Mouse (Mus musculus) CD4-positive, CD25-positive, alpha-beta regulatory T cell, adult 2 months (primary cell): Measurements from ENCODE around the gene Ctnna2.

Experiments used
- DNase-seq: peaks from one replicate; pipeline ENCODE4 v3.0.0-alpha.2; 2012; ENCODE audit warnings: low read depth, low spot score

The Ctnna2 gene

GRCm38 (mm10) chr6:77827526-77827925 lies 152.0 kb downstream of the Ctnna2 start:
- DNase-seq, result no peak

DNA sequence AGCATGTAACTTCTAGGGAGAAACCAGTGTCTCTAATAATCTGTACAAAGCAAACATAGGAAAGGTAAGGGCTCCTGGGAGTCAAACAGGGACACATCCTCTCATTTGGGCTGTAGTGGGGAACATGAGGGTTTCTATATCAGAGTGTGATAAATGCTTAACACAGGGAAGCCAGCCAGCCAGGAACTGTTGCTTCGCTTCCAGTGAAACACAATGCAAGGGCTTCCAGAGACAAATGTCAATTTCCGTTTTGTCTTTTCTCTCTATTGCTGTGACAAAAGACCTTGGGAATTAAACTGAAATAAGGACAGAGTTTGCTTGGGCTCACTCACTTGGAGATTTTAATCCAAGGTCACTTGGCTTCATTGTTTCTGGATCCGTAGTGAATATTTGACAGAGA lies 162.4 kb downstream of the Ctnna2 start:
- DNase-seq, result no peak

- DNase-seq, result no peak
Observed at GRCm38 (mm10) chr6:77811041-77811440, 168.5 kb downstream of the Ctnna2 start.

DNA sequence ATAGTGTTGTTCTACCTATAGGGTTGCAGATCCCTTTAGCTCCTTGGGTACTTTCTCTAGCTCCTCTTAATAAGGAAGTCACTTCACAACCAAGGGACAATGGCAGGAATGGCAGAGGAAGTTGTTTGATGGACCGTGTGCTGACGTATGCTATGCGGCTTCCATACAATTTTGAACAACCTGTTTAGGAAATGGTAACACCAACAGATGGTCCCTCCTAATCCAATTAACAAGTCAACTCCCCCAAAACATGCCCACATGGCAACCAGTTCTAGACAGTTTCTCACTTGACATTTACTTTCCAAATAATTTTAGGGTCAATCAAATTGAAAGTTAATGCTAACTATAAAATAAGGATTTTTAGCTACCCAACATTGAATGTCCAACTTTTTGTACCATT lies 176.9 kb downstream of the Ctnna2 start:
- no peak for DNase-seq

- no peak for DNase-seq
Observed at GRCm38 (mm10) chr6:77783342-77783741, 196.2 kb downstream of the Ctnna2 start.

DNA sequence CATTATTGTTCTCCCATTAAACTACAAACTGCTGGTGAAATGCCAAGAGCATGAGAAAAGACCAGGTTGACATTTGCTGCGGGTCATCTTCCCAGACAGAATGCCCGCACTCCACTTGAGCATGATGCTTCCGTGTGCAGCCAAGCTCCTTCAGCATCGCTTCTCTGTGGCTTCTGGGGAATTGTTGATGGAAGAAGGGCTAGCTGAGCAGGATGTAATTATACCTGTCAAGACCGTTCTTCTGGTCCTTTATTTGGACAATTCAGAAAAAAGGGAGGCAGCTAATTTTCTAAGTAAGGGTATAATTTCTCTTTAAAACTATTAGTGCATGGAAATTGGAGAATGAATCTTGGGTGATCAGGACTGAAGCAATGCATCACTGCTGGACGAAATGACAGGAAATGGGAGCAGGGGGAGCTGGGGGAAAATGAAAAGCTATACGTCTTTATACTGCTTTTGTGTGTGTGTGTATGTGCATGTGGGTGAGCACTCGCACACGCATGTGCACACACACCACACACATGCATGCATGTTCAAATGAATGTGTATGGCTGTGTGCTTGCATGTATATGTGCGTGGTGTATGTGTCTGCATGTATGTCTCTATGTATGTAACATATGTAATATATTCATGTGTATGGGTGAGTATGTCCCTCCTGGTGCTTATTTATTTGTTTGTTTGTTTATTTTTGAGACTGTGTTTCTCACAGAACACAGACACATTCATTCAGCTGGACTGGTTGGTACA lies 211.0 kb downstream of the Ctnna2 start:
- no peak for DNase-seq

GRCm38 (mm10) chr6:77758164-77758563 lies 221.3 kb downstream of the Ctnna2 start:
- no peak for DNase-seq

DNA sequence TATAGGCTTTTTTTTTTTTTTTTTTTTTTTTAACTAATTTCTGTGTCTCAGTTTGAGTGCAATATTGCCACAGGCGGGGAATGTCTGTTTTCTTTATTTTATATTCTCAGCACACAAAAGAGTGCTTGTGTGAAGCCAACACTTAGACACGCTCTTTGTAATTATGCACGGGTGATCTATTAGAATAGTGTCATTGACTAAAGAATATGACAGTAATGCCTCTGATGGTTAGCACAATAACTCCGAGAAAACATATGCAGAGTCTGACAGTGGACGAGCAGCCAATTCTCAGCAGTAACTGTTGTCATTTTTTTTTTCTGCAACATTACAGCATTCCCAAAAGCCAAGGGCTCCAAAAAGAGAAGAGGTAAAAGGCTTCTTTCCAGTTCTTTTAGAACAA lies 234.1 kb downstream of the Ctnna2 start:
- DNase-seq, result no peak

- no peak for DNase-seq
Observed at GRCm38 (mm10) chr6:77743651-77744050, 235.8 kb downstream of the Ctnna2 start.

GRCm38 (mm10) chr6:77742988-77743387 lies 236.5 kb downstream of the Ctnna2 start:
- no peak for DNase-seq

- no peak for DNase-seq
Observed at GRCm38 (mm10) chr6:77738640-77739039, 240.9 kb downstream of the Ctnna2 start.

DNA sequence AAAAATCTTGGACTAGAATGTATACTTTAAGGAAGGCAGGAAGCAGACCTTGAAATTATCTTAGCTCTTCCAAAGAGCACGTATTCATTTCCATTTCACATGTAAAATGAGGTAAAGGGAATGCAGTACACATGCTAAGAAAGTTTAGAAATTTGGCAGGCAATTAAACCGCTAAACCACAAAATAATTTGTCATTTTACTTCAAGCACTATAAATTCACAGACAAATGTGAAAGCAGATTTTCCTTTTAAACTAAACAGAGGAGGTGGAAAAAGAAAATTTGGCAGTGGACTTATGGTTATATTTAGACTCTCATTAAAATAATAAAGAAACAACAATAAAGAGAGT lies 254.6 kb downstream of the Ctnna2 start:
- DNase-seq, result no peak

GRCm38 (mm10) chr6:77724042-77724951 lies 255.2 kb downstream of the Ctnna2 start:
- no peak for DNase-seq

DNA sequence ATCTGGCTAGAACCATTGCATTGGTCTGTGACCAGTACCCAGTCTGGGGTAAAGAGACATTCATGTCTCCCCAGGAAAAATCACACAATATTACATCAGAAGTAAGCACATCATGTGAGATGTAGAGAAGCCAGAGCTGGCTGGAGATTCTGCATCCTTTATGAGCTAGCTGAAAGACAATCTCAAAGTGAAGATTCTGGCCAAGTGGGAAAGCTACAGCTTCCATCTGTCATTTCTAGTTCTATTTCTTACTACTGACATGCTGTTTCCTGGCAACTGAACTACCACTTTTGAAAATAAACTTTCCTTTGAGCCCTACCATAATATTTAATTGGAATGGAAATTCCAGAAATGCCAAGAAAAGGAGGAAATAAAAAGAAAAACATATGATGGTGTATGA lies 285.4 kb downstream of the Ctnna2 start:
- no peak for DNase-seq

DNA sequence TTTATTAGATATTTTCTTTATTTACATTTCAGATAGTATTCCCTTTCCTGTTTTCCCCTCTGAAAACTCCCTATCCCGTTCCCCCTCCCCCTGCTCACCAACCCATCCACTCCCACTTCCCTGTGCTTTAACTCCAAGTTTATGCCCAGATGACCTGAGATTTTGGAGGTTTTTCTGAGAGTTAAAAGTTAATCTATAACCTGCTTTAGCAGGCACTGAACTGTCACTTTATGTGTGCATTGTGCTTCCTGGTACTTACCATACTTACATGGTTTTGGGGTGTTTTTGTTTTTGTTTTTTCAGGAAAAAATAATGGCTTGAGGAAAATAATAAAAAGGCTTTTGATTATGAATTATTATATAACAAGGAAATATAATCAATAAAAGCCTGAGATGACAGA lies 292.3 kb downstream of the Ctnna2 start:
- DNase-seq, result no peak

- no peak for DNase-seq
Observed at GRCm38 (mm10) chr6:77650127-77650526, 329.4 kb downstream of the Ctnna2 start.

- no peak for DNase-seq
Observed at GRCm38 (mm10) chr6:77644591-77644990, 334.9 kb downstream of the Ctnna2 start.

DNA sequence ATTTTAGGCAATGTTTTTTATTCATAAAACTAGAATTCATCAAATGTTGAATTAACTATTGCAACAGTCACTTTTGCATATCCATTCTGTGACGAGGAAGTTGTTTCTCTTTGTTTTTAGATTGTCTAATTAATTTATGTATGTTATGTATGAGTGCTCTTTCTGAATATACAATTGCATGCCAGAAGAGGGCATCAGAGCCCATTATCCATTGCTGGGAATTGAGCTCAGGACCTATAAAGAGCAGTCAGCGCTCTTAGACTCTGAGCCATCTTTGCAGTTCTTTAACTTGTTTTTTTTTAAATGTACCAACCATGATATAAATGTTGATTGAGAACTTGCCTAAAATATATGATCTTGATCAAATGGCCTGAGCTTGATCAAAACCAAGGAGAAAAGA lies 340.7 kb downstream of the Ctnna2 start:
- no peak for DNase-seq

DNA sequence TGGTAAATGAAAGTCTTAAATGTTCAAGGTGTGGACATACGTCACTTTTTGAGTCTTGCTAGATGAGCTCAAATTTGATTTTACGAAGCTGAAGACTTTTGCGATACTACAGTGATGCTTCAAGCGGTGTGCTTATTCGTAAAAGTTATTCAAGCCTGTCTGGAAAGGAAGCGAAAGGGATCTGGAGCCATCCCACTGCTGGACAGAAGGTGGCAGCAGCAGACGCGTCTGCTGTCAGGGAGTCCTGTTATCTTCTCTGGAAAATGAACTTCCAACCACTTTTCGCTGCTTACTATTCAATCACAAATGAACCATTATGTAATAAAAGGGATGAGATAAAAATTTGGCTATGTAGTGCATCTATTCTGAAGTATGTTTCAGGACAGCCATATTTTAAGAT lies 345.5 kb downstream of the Ctnna2 start:
- DNase-seq, result no peak

DNA sequence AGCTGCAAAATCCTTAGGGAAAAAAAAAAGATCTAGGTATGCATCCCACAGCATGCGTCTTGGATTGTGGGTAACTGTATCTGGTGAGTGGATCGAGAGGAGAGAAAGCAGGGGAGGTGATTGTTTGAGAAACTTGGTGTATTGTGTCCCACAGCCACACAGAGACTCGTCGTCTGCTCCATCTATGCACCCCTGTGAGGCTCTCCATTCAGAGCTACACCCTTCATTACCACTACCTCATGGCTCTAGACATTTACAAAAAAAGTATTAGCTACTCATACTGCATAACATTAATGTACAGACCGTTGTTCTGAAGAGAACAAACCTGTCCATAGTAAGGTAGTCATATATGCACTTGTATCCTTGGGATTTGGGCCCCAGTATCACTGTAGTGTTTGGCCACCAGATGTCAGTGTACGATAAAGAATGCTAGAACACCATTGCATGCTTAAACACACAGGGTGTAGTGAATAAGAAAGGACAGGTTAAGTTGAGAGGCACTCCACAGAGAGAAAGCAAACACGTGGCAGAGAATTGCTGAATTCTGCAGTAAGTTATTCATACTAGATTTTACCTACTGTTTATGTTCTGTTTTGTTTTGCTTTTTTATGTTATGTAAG lies 350.8 kb downstream of the Ctnna2 start:
- no peak for DNase-seq

- DNase-seq, result no peak
Observed at GRCm38 (mm10) chr6:77604642-77605392, 374.7 kb downstream of the Ctnna2 start.

- DNase-seq, result no peak
Observed at GRCm38 (mm10) chr6:77603914-77604313, 375.6 kb downstream of the Ctnna2 start.
